Mouse (Mus musculus): ENCODE results near the gene Tspan18. TPM values are rescaled to one million over a fixed set of nuclear protein-coding genes. Genes with fewer than 3 reads are reported as not detected.

Gene Tspan18
- total RNA-seq, 4 experiments from 2014 or later = 2.1 to 4.5 (median 3.6) TPM

GRCm38 (mm10) chr2:93163317-93163716 lies 171.0 kb downstream of the Tspan18 start:
- no peak for DNase-seq (ENCODE audit: low spot score in 2 of 2)

- DNase-seq (ENCODE audit: low spot score in 2 of 2) = no peak
These were observed 171.5 kb downstream of the Tspan18 start for GRCm38 (mm10) chr2:93162791-93163190.

- no peak for DNase-seq (ENCODE audit: low spot score in 2 of 2)
These were observed 172.2 kb downstream of the Tspan18 start for GRCm38 (mm10) chr2:93161914-93162664.

- no peak for DNase-seq (ENCODE audit: low spot score in 2 of 2)
These were observed 173.8 kb downstream of the Tspan18 start for GRCm38 (mm10) chr2:93160467-93161035.

DNA sequence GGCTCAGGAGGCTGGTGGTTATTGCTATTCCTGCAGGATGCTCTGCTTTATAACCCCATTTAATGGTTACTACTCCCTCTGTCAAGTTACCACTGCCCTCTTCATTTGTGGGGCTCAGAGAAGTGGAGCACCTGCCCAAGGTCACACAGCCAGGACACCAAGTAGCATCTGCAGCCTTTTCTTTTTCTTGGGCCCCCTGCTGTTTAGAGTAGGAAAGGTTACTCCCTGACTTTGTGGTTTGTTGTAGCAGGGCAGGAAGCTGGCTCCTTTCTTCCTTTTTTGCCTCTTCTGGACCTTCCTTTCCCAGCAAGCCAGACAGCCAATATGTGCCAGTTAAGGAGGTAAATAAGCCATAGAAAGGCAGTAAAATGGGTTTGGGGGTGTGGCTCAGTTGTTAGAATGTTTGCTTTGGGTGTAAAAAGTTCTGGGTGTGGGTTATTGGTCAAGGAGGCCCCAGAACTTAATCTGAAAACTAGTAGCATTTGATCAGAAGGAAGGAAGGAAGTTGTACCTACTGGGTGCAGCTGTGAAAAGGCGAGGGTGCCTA lies 179.7 kb downstream of the Tspan18 start:
- DNase-seq (ENCODE audit: low spot score in 2 of 2) = no peak

- DNase-seq (ENCODE audit: low spot score in 2 of 2) = no peak
These were observed 180.5 kb downstream of the Tspan18 start for GRCm38 (mm10) chr2:93153833-93154232.

DNA sequence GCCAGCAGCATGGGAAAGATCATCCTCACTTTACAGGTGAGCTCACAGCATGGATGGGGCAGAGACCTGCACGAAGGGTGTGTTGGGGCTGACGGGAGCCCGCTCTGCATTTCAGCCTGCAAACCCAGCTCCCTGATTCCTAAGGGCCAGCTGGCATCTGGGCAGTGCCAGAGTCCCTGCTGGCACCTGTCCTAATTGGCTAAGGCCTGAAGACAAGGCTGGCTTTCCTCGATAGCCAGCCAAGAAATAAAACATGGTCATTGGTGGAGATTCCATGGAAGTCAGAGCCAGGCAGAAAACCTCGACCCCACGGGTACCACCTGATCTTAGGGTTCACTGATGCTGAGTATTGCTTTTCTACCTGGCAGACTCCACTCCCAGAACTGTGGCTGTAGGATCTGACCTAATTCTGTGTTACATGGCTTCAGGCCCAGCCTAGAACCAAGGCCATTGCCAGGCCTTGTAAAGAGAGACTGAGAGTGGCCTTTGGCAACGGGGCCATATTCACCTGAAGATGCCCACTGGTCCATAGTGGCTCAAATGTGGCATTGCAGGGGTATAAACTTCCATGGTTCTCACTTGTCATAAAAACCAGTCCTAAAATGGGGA lies 181.3 kb downstream of the Tspan18 start:
- DNase-seq (ENCODE audit: low spot score in 2 of 2) = no peak

DNA sequence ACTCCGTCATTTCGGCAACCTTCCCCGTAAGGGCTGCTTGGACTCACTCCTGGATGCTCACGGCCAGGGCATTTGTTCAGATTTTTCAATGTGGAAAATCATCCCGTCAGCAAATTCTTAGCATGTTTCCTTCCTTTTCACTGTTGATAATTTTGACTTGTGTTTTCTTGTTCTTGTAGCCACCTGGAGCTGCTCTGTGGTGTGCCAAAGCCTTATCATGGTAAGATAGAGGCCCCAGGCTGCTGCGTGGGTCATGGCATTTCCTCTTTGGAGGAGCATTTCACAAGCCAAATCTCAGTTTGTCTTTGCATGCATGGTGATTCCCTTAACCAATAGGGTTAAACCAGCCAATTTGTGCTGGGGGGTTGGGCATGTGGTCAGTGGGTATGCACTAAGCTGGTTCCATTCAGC lies 182.1 kb downstream of the Tspan18 start:
- no peak for DNase-seq (ENCODE audit: low spot score in 2 of 2)

Other genes starting within 250 kb of the Tspan18 start
- gene Trp53i11, start 147.0 kb downstream of the Tspan18 start, total RNA-seq (2022) = 10 to 100 TPM; 78.5 to 91.8 (median 86.0) TPM
- gene Cd82, start 128.6 kb upstream of the Tspan18 start, total RNA-seq (2022) = 10 to 100 TPM; 22.9 to 31.8 (median 25.6) TPM
- gene Gm10803, start 226.1 kb upstream of the Tspan18 start, total RNA-seq (2022) = not detected

Data from left cerebral cortex, adult 8-10 months (tissue).